Mouse (Mus musculus): ENCODE data around the gene Nup214.

DNA sequence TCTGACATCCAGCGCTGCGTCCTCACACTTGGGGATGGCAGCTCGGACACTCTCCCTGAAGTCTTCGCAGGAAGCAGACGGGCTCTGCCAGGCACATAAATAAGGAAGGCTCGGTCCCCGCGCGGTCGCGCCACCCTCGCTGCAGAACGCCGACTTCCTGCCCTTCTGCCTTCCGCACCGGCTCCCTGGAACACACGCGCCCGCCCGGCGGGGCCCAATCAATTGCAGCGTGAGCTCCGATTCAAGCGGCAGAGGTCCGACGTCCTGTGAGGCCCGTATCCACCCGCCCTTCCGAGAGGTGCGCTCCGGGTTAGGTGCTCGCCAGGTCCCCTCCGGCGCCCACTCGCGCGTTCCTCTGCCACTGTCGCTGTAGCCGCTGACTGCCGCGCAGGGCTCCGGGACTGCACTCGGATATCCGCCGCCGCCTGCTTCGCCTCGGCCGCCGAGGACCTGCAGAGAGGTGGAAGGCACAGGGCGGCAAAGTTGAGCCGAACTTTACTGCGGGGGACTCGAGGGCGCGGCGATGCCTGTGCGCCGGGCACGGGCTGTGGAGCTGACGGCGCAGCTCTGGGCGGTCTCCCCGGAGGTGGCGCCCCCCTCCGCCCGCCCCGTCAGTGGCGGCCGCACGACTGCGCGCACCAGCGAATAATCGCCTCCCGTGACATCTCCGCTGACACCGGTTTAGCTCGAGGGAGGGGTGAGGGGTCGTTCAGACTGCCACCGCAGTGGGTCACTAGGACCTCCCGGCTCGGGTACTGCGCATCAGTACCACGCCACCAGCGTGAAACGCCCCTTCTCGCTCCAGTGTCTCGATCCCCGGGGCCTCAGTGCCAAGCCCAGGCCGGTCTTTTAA lies 109.1 kb downstream of the Nup214 start:
- TF ChIP-seq MAFK (IDR thresholded peaks at IDR 0.05; ENCODE audit: insufficient read depth, low read depth, low read length) (no peak), CHD2 (IDR thresholded peaks at IDR 0.05; ENCODE audit: low read depth, low read length) (no peak), ZC3H11A (IDR thresholded peaks at IDR 0.05; ENCODE audit: borderline replicate concordance, low read depth, low read length) (no peak)

Data from ES-E14 (cell line).